Mouse (Mus musculus) neural tube, embryonic 15.5 days (tissue): Measurements from ENCODE around the gene Gfra1. TPM values are rescaled to one million over a fixed set of nuclear protein-coding genes. Genes with fewer than 3 reads are reported as not detected.

ENCODE experiments used
- ATAC-seq: fragments of 200-750 bp; cut with Nextera tagmentation; 2 replicates; pipeline ENCODE4 v1.8.0; 2017; ENCODE audit warnings: mild to moderate bottlenecking, moderate TSS enrichment, moderate library complexity; ENCODE audit not compliant: low FRiP score
- H3K27ac ChIP-seq: fragments of 300-500 bp; sonication (generic); replicated peaks from 2 replicates; pipeline ENCODE4 v1.5.1; 2015; ENCODE audit warnings: mild to moderate bottlenecking, inconsistent platforms
- H3K27me3 ChIP-seq: fragments of 300-500 bp; sonication (generic); replicated peaks from 2 replicates; pipeline ENCODE4 v1.6.1; 2015; ENCODE audit warnings: inconsistent platforms
- H3K36me3 ChIP-seq: fragments of 300-500 bp; sonication (generic); 2 replicates; pipeline ENCODE4 v1.6.1; 2015; ENCODE audit warnings: inconsistent platforms
- H3K4me1 ChIP-seq: fragments of 300-500 bp; sonication (generic); 2 replicates; pipeline ENCODE4 v1.6.1; 2015; ENCODE audit warnings: inconsistent platforms
- H3K4me2 ChIP-seq: fragments of 300-500 bp; sonication (generic); 2 replicates; pipeline ENCODE4 v1.6.1; 2015; ENCODE audit warnings: inconsistent platforms, mild to moderate bottlenecking, moderate library complexity
- H3K4me3 ChIP-seq: fragments of 300-500 bp; sonication (generic); replicated peaks from 2 replicates; pipeline ENCODE4 v1.5.1; 2015; ENCODE audit warnings: mild to moderate bottlenecking, inconsistent platforms
- H3K9ac ChIP-seq: fragments of 300-500 bp; sonication (generic); replicated peaks from 2 replicates; pipeline ENCODE4 v1.6.1; 2015; ENCODE audit warnings: mild to moderate bottlenecking, inconsistent platforms
- H3K9me3 ChIP-seq: fragments of 300-500 bp; sonication (generic); replicated peaks from 2 replicates; pipeline ENCODE4 v1.6.1; 2016; ENCODE audit warnings: inconsistent platforms
- WGBS: fragments of 180-500 bp; shearing (Covaris S2); methylation state at CpG from one replicate; pipeline ENCODE4 v1.1.7; 2015; ENCODE audit warnings: mixed read lengths; 5-methylcytosine and 5-hydroxymethylcytosine counted together
- polyA plus RNA-seq: library from polyadenylated mRNA; unstranded; fragments of >200 nt; fragmentation: Nextera tagmentation; extraction: Ambion mirVana; gene quantifications from 2 replicates; pipeline ENCODE4 v1.2.1, GENCODE M21; 2015

Gene Gfra1
- polyA plus RNA-seq, 1 experiment from 2014 or later, result 65.1 TPM

GRCm38 (mm10) chr19:58419278-58419677, 36.4 kb downstream of the Gfra1 start:
- Histone ChIP-seq H3K36me3 (no peaks in the 10 kb centered on the region), H3K9ac (no peak overlapping the region), H3K9me3 (no peaks in the 10 kb centered on the region), H3K27me3 (no peaks in the 10 kb centered on the region), H3K27ac (no peak overlapping the region), H3K4me3 (no peak overlapping the region), H3K4me1 (peaks cover 10% of the 10 kb centered on the region; the same call in 1 of the 2 replicates), H3K4me2 (no peak overlapping the region)
- no peak for ATAC-seq
- 66% methylated on average over 3 of the region's 3 CpGs for WGBS

GRCm38 (mm10) chr19:58415173-58415572, 40.5 kb downstream of the Gfra1 start:
- Histone ChIP-seq H3K4me2 (no peak overlapping the region), H3K36me3 (no peaks in the 10 kb centered on the region), H3K27me3 (no peaks in the 10 kb centered on the region), H3K4me1 (peaks cover 13% of the 10 kb centered on the region), H3K9ac (no peak overlapping the region), H3K4me3 (no peak overlapping the region), H3K9me3 (no peaks in the 10 kb centered on the region), H3K27ac (no peak overlapping the region)
- ATAC-seq, result no peak
- WGBS, result 86% methylated on average over 4 of the region's 4 CpGs

DNA sequence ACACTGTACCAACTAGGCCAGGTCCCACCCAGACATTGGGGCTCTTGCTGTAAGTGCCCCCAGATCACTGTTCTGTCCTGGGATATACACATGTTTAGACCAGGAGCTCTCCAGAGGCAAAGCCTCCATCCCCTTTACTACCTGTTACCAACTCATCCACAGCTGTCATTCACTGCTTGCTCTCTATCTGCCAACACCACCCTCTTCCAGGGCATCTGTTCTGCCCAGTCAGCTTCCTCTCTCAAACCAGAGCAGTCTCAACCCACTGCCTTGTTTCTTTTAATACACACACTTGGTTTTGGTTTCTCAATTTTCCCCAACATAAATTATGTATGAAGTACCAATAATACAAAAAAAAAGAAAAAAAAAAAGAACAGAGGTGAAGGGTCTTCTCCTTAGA, 41.0 kb downstream of the Gfra1 start:
- no peak overlapping the region for H3K27ac ChIP-seq
- no peak overlapping the region for H3K4me2 ChIP-seq
- no peaks in the 10 kb centered on the region for H3K36me3 ChIP-seq
- peaks cover 11% of the 10 kb centered on the region for H3K4me1 ChIP-seq
- H3K27me3 ChIP-seq, result no peaks in the 10 kb centered on the region
- H3K9ac ChIP-seq, result no peak overlapping the region
- H3K4me3 ChIP-seq, result no peak overlapping the region
- H3K9me3 ChIP-seq, result no peaks in the 10 kb centered on the region
- ATAC-seq, result no peak

GRCm38 (mm10) chr19:58413290-58413689, 42.4 kb downstream of the Gfra1 start:
- no peak overlapping the region for H3K27ac ChIP-seq
- peak; percentile 59; the same call in 1 of the 2 replicates for ATAC-seq
- H3K27me3 ChIP-seq, result no peaks in the 10 kb centered on the region
- H3K9me3 ChIP-seq, result no peaks in the 10 kb centered on the region
- H3K4me3 ChIP-seq, result no peak overlapping the region
- H3K4me2 ChIP-seq, result peak overlapping the region; percentile 38
- H3K36me3 ChIP-seq, result no peaks in the 10 kb centered on the region
- WGBS, result 23% methylated on average over 8 of the region's 8 CpGs
- peaks cover 7% of the 10 kb centered on the region for H3K4me1 ChIP-seq
- H3K9ac ChIP-seq, result no peak overlapping the region

GRCm38 (mm10) chr19:58412811-58413210, 42.9 kb downstream of the Gfra1 start:
- Histone ChIP-seq H3K4me2 (no peak overlapping the region), H3K27ac (no peak overlapping the region), H3K9me3 (no peaks in the 10 kb centered on the region), H3K9ac (no peak overlapping the region), H3K36me3 (no peaks in the 10 kb centered on the region), H3K4me3 (no peak overlapping the region), H3K27me3 (no peaks in the 10 kb centered on the region), H3K4me1 (peaks cover 7% of the 10 kb centered on the region)
- ATAC-seq, result no peak
- WGBS, result 60% methylated on average over 2 of the region's 3 CpGs

GRCm38 (mm10) chr19:58406726-58407125, 49.0 kb downstream of the Gfra1 start:
- Histone ChIP-seq H3K36me3 (no peaks in the 10 kb centered on the region), H3K9ac (no peak overlapping the region), H3K4me3 (no peak overlapping the region), H3K4me2 (no peak overlapping the region), H3K9me3 (no peaks in the 10 kb centered on the region), H3K27ac (no peak overlapping the region), H3K27me3 (no peaks in the 10 kb centered on the region), H3K4me1 (peaks cover under 1% of the 10 kb centered on the region; the same call in 1 of the 2 replicates)
- ATAC-seq, result no peak

DNA sequence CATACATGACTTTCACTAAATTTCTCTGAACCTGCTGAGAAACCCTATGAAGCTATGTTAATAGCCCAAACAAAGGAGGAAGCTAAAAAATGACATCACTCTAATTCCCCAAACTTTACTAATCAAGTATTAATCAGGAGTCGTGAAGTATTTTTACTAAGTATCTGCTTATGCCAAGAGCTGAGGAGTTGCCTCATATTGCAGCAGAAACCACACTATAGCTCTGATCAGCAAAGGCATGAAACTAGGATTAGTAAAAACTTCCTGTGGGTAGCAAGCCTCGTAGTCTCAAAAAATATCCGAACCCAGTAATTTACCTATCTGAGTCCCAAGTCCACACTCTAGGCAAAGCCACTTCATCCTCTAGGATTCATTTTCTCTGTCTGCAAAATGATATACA, 55.5 kb downstream of the Gfra1 start:
- no peak for ATAC-seq
- Histone ChIP-seq H3K4me2 (no peak overlapping the region), H3K9me3 (no peaks in the 10 kb centered on the region), H3K9ac (no peak overlapping the region), H3K27ac (no peak overlapping the region), H3K36me3 (no peaks in the 10 kb centered on the region), H3K27me3 (no peaks in the 10 kb centered on the region), H3K4me1 (peaks cover 35% of the 10 kb centered on the region), H3K4me3 (no peak overlapping the region)
- WGBS, result 88% methylated on average over 3 of the region's 3 CpGs

GRCm38 (mm10) chr19:58399166-58399565, 56.5 kb downstream of the Gfra1 start:
- H3K9me3 ChIP-seq, result no peaks in the 10 kb centered on the region
- no peaks in the 10 kb centered on the region for H3K36me3 ChIP-seq
- no peak for ATAC-seq
- peaks cover 36% of the 10 kb centered on the region for H3K4me1 ChIP-seq
- 70% methylated on average over 6 of the region's 6 CpGs for WGBS
- H3K27ac ChIP-seq, result no peak overlapping the region
- H3K4me3 ChIP-seq, result no peak overlapping the region
- H3K27me3 ChIP-seq, result no peaks in the 10 kb centered on the region
- no peak overlapping the region for H3K4me2 ChIP-seq
- H3K9ac ChIP-seq, result no peak overlapping the region

DNA sequence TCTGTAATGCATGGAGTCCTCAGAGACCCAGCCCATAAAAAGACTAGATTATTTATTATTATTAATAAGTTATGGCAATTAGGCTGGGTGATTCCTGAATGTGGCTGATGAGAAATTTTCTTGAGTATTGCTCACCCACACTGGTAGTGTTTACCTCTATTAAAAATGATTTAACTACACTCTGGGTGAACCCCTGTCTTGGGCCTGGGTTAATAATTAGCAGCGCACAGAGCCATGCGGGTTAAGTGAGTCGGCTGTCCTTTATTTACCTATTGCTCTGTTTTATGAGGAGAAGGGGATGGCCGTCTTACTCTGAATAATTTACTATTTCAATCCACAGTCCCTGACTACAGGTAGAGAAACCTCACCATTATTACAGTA, 59.1 kb downstream of the Gfra1 start:
- H3K27me3 ChIP-seq, result no peaks in the 10 kb centered on the region
- WGBS, result 29% methylated on average over 4 of the region's 4 CpGs
- ATAC-seq, result peak; percentile 66
- H3K4me3 ChIP-seq, result no peak overlapping the region
- no peaks in the 10 kb centered on the region for H3K9me3 ChIP-seq
- H3K27ac ChIP-seq, result 0 out of 2 replicates have a peak overlapping the region, but pooled peaks have one; percentile 29
- H3K4me2 ChIP-seq, result 0 out of 2 replicates have a peak overlapping the region, but pooled peaks have one; percentile 11
- peaks cover 34% of the 10 kb centered on the region for H3K4me1 ChIP-seq
- H3K36me3 ChIP-seq, result no peaks in the 10 kb centered on the region
- no peak overlapping the region for H3K9ac ChIP-seq

DNA sequence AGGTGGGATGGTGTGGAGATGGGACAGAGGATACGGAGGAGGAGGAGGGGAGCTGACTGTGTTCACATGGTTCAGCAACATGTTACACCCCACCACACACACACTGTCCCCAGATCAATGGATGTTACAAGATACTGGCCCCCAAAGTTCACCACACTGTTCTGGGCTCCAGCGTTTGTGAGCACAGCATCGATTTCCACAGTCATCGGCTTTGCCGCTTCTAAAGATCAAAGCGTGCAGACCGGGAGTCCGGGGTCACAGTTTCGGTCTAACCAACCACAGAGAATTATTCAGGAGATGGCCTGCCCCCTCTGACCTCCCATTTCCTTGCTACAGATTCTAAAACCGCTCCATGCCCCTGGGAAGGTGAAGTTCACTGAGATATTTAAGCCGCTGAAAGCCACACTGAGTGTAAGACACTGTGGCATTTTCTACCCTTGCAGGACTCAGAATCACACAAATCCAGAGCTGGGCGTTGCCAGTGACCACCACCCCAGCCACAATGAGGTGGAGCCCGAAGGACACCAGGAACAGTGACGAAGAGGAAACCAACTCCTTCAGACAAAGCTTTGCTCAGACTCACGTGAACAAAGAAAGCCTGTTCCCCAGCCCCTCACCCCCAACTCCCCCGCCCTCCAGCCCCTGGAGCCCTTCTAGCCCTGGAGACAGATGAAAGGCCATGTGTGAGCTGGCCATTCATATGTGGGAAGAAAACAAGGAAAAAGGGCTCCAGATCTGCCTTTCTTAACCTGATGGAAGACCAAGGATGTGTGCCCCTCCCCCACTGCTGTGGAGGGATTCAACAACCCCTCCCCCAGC, 59.7 kb downstream of the Gfra1 start:
- H3K4me1 ChIP-seq, result peaks cover 29% of the 10 kb centered on the region
- no peaks in the 10 kb centered on the region for H3K27me3 ChIP-seq
- no peaks in the 10 kb centered on the region for H3K36me3 ChIP-seq
- H3K4me2 ChIP-seq, result peak overlapping the region; percentile 11
- no peaks in the 10 kb centered on the region for H3K9me3 ChIP-seq
- H3K4me3 ChIP-seq, result no peak overlapping the region
- 47% methylated on average over 16 of the region's 16 CpGs for WGBS
- ATAC-seq, result peak; percentile 9; the same call in 1 of the 2 replicates
- H3K27ac ChIP-seq, result peak overlapping the region; percentile 29; the same call in 1 of the 2 replicates
- no peak overlapping the region for H3K9ac ChIP-seq

GRCm38 (mm10) chr19:58393121-58393520, 62.6 kb downstream of the Gfra1 start:
- Histone ChIP-seq H3K4me3 (no peak overlapping the region), H3K4me2 (no peak overlapping the region), H3K36me3 (no peaks in the 10 kb centered on the region), H3K9me3 (no peaks in the 10 kb centered on the region), H3K27ac (no peak overlapping the region), H3K9ac (no peak overlapping the region), H3K27me3 (no peaks in the 10 kb centered on the region), H3K4me1 (peaks cover 23% of the 10 kb centered on the region)
- WGBS, result 88% methylated on average over 7 of the region's 7 CpGs
- no peak for ATAC-seq

DNA sequence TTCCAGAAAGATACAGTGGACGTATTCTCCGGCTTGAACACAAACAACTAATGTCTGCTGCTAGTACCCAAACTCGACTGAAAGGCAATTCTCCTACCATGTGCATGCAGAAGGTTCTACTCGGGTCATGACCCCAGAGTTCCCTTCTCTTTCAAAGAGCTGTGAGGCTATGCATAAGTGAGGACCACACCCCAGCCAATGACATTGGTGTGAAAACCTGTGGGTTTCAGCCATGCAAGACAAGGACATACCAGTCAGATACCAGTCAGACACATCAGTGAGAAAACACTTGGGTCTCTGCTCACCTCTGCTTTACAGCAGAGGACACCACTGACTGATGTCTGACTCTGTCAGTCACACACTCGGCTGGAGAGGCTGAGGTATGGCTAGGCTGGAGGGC, 63.9 kb downstream of the Gfra1 start:
- H3K4me1 ChIP-seq, result peaks cover 24% of the 10 kb centered on the region
- no peak overlapping the region for H3K4me3 ChIP-seq
- ATAC-seq, result no peak
- H3K36me3 ChIP-seq, result no peaks in the 10 kb centered on the region
- H3K27ac ChIP-seq, result no peak overlapping the region
- no peaks in the 10 kb centered on the region for H3K27me3 ChIP-seq
- no peaks in the 10 kb centered on the region for H3K9me3 ChIP-seq
- 86% methylated on average over 5 of the region's 5 CpGs for WGBS
- H3K4me2 ChIP-seq, result no peak overlapping the region
- no peak overlapping the region for H3K9ac ChIP-seq
